Mouse (Mus musculus): ENCODE measurements around the gene Nebl. TPM values are rescaled to one million over a fixed set of nuclear protein-coding genes. Genes with fewer than 3 reads are reported as not detected.

Nebl gene
- polyA plus RNA-seq, 1 experiment from 2014 or later: 0.41 TPM

DNA sequence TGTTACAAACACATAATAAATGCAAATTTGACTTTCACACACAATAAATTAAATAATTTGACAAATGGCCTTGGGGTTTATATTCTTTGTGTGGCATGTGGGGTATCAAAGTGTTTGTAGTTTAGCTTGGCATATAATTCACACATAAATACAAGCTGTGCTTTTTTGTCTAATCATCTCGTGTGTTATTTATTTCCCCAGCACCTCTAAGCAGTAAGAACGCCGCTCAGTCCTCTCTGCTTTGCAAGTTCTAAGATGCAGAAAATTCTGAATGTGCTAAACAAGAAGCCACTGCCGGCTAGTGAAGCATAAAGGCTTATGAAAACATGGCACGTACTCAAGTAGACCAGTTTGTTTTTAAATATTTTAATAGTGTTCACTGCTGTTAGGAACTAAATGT lies 6.9 kb downstream of the Nebl start:
- no peaks in the 10 kb centered on the region for H3K9me3 ChIP-seq (replicated peaks)
- WGBS (ENCODE audit: insufficient replicate concordance): 75% methylated on average over 5 of the region's 5 CpGs
- peaks cover 16% of the 10 kb centered on the region for H3K27me3 ChIP-seq (replicated peaks)
- H3K4me2 ChIP-seq: no peak overlapping the region
- 0 out of 2 replicates have a peak, but pooled peaks cover 2% of the 10 kb centered on the region for H3K4me1 ChIP-seq
- no peak overlapping the region for H3K9ac ChIP-seq
- no peak overlapping the region for H3K4me3 ChIP-seq
- ATAC-seq: no peak
- H3K27ac ChIP-seq: no peak overlapping the region
- H3K36me3 ChIP-seq: no peaks in the 10 kb centered on the region

DNA sequence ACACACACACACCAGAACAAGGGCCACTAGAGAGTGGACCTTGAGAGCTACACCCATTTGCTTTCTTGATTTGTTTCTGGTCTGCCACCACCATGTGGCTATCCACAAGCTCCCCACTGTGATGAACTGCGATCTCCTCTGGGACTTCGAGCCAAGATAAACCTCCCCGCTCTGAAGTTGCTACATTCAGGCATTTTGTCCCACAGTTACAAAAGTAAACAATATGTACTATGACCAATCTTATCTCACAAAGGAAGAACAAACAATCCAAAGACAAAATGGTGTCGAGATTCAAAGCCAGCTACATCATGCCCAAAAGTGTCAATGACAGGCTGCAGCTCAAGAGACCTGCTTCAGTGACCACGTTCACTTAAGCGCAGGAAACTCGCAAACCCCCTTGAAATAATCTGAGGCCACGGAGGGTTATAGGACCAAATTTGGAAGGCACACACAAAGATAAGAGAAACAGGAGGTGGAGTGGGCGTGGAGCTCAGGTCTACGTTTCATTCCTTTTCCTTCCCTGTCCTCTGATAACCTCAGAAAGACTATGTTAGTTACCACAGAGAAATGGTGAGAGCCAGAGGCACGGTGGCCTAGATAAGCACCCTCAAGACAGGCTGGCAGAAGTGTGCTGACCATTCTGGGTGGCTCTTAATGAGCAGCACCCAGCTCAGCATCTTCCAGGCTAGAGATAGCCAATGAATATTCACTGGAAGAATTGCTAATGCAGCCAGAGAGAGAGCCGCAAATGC lies 7.8 kb downstream of the Nebl start:
- no peaks in the 10 kb centered on the region for H3K36me3 ChIP-seq
- no peak overlapping the region for H3K9ac ChIP-seq
- no peak overlapping the region for H3K27ac ChIP-seq
- 28% methylated on average over 12 of the region's 12 CpGs for WGBS (ENCODE audit: insufficient replicate concordance)
- H3K4me2 ChIP-seq: no peak overlapping the region
- H3K4me3 ChIP-seq: no peak overlapping the region
- 0 out of 2 replicates have a peak, but pooled peaks cover 2% of the 10 kb centered on the region for H3K4me1 ChIP-seq
- peaks cover 6% of the 10 kb centered on the region for H3K27me3 ChIP-seq (replicated peaks)
- no peaks in the 10 kb centered on the region for H3K9me3 ChIP-seq (replicated peaks)
- no peak for ATAC-seq

DNA sequence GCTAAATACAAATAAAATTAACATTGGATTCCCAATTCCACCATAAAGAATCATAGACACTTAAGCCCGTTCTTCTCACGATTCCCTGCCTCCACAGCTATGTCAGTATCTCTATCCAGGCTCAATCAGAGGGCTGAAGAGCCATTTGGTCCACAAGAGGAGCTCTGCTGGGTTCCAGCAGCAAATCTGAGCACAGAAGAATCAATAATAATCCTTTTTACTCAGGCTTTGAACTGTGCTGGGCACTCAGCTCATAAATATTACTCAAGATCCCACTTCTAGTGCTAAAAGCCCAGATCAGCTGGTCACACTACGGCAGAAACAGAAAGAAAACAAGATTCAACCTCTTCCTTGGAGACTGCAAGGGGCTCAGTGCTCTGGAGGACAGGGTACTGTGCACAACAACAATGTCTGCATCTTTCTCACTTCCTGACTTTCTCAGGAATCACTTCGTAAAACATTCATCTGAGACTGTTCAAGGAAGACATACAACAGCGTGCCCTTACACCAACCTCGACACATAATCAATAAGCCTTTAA lies 10.0 kb downstream of the Nebl start:
- Histone ChIP-seq H3K27ac (no peak overlapping the region), H3K4me1 (0 out of 2 replicates have a peak, but pooled peaks cover 2% of the 10 kb centered on the region), H3K27me3 (replicated peaks) (no peaks in the 10 kb centered on the region), H3K4me2 (no peak overlapping the region), H3K9ac (no peak overlapping the region), H3K4me3 (no peak overlapping the region), H3K36me3 (no peaks in the 10 kb centered on the region), H3K9me3 (replicated peaks) (no peaks in the 10 kb centered on the region)
- 59% methylated on average over 6 of the region's 6 CpGs for WGBS (ENCODE audit: insufficient replicate concordance)
- ATAC-seq: no peak

DNA sequence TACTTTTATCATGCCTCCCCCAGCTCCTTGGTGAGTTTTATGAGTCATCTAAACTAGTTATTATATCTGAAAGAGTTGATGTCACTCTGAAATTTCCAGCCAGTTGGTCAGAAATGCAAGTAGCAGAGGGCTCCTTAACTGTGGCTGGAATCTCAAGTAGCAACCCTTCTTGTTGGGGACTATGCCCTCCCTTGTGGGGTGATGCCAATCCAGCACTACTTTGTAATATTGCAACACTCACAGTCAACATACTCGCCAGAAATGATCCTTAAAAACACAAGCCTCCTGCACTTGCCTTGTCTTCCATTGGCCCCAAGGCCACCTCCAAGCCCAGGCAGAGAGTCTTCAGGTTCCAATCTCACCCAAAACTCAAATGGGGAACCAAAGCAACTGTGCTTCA lies 13.0 kb downstream of the Nebl start:
- ATAC-seq: no peak
- no peak overlapping the region for H3K9ac ChIP-seq
- H3K27ac ChIP-seq: no peak overlapping the region
- H3K4me1 ChIP-seq: no peaks in the 10 kb centered on the region
- no peaks in the 10 kb centered on the region for H3K27me3 ChIP-seq (replicated peaks)
- H3K36me3 ChIP-seq: no peaks in the 10 kb centered on the region
- no peaks in the 10 kb centered on the region for H3K9me3 ChIP-seq (replicated peaks)
- H3K4me3 ChIP-seq: no peak overlapping the region
- WGBS (ENCODE audit: insufficient replicate concordance): 28% methylated on average over 1 of the region's 1 CpGs
- H3K4me2 ChIP-seq: no peak overlapping the region

DNA sequence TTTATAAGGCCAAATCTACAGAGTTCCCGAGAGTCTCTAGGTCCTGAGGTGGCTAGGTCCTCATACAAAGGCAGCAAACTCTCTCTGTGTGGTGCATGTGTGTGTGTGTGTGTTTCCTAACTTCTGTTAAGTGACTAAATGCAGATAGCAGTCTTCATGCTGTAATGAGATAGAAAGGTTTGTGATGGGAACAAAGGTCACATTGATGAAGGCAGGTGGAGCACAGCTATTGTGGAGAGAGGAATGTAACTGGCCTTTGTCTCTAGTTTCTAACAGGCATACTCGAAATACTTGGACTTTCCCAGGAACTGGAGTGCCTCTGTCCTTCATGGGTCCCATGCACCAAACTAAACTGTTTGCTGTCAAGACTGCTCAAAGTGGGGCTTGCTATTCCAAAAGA lies 14.1 kb downstream of the Nebl start:
- 54% methylated on average over 2 of the region's 2 CpGs for WGBS (ENCODE audit: insufficient replicate concordance)
- Histone ChIP-seq H3K27me3 (replicated peaks) (no peaks in the 10 kb centered on the region), H3K27ac (no peak overlapping the region), H3K9ac (no peak overlapping the region), H3K4me3 (no peak overlapping the region), H3K4me2 (no peak overlapping the region), H3K9me3 (replicated peaks) (no peaks in the 10 kb centered on the region), H3K36me3 (no peaks in the 10 kb centered on the region), H3K4me1 (no peaks in the 10 kb centered on the region)
- no peak for ATAC-seq

DNA sequence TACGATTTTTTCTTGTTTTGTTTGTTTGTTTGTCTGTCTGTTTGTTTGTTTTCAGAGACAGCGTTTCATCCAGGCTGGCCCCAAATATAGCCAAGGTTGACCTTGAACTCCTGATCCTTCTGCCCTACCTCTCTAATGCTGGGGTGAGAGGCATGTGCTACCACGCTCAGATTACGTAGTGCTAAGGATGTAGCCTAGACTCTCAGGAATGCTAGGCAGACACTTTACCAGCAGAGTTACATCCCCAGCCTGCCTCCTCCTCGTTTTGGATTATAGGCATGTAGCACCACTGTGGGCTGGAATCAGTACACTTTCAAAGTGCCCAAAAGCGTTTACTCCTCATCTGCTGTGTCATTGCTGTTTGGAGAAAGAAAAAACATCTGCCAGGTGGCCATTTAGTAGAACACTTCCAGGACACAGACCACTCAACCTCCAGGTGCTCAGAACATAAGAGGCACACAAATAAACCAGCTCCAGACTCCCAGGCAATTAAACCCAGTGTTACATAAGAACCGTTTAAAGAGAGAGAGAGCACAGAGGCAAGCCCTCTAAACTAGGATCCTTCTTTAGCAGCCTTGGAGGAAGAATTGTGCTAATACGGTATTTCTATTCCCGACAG lies 16.0 kb downstream of the Nebl start:
- Histone ChIP-seq H3K4me3 (no peak overlapping the region), H3K9me3 (replicated peaks) (no peaks in the 10 kb centered on the region), H3K27ac (no peak overlapping the region), H3K4me2 (no peak overlapping the region), H3K36me3 (no peaks in the 10 kb centered on the region), H3K9ac (no peak overlapping the region), H3K27me3 (replicated peaks) (no peaks in the 10 kb centered on the region), H3K4me1 (no peaks in the 10 kb centered on the region)
- WGBS (ENCODE audit: insufficient replicate concordance): 58% methylated on average over 9 of the region's 9 CpGs
- no peak for ATAC-seq

DNA sequence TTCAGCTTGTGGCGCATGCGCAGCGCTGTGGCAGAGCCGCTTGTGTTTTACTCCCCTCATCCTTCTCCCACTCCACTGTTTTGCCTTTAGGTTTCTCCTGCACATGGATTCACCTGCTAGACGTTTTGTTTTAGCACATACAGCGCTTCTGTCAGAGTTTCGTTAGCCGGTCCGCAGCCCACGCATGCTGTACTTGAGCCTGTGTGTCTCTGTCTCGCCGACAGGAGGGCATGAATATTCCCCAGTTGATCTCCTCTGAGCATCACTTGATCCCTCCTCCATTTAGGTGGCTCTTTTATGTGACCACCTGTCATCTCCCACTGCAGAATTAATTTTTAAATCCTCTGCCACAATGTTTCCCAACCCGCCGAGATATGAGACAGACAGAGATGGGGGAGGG lies 16.6 kb downstream of the Nebl start:
- Histone ChIP-seq H3K27me3 (replicated peaks) (no peaks in the 10 kb centered on the region), H3K27ac (no peak overlapping the region), H3K9ac (no peak overlapping the region), H3K4me2 (no peak overlapping the region), H3K4me1 (no peaks in the 10 kb centered on the region), H3K4me3 (no peak overlapping the region), H3K9me3 (replicated peaks) (no peaks in the 10 kb centered on the region), H3K36me3 (no peaks in the 10 kb centered on the region)
- ATAC-seq: no peak
- WGBS (ENCODE audit: insufficient replicate concordance): 80% methylated on average over 14 of the region's 14 CpGs

DNA sequence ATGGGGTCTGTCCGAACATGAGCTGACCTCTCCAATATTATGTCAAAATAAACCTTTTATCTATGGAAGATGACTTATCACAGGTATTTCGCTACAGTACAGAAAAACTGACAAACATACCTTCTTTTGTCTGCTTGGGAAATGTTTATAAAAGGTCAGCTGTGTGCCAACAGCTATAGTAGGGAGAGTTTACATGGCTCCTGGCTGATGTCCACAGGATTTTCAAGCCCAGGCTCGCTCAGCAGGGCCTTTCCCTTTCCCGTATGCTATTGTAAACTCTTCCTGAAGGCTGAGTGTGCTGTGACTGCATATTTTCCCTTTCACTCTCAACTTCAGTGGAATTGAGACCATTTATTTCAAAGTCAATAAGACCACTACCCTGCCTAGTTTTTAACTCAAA lies 17.1 kb downstream of the Nebl start:
- Histone ChIP-seq H3K27me3 (replicated peaks) (no peaks in the 10 kb centered on the region), H3K4me2 (no peak overlapping the region), H3K36me3 (no peaks in the 10 kb centered on the region), H3K27ac (no peak overlapping the region), H3K9ac (no peak overlapping the region), H3K4me3 (no peak overlapping the region), H3K4me1 (no peaks in the 10 kb centered on the region), H3K9me3 (replicated peaks) (no peaks in the 10 kb centered on the region)
- 67% methylated on average over 4 of the region's 4 CpGs for WGBS (ENCODE audit: insufficient replicate concordance)
- no peak for ATAC-seq

DNA sequence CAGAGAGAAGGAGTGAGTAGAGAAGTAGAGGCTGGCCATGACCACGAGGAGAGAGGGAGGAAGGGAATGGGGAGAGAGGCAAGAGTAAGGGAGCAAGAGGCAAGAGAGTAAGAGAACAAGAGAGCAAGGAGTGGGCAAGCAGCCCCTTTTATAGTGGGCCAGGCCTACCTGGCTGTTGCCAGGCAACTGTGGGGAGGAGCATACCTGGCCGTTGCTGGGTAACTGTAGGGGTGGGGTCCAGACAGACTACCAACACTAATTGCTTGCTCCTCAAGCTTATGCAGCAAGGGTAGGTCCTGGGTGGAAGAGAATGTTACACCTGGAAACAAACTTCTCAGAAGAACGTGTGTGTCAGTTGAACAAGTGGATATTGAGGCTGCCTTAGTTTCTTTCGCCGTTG lies 20.0 kb downstream of the Nebl start:
- no peak overlapping the region for H3K4me2 ChIP-seq
- no peaks in the 10 kb centered on the region for H3K9me3 ChIP-seq (replicated peaks)
- no peaks in the 10 kb centered on the region for H3K4me1 ChIP-seq
- no peak for ATAC-seq
- H3K27me3 ChIP-seq (replicated peaks): no peaks in the 10 kb centered on the region
- no peaks in the 10 kb centered on the region for H3K36me3 ChIP-seq
- no peak overlapping the region for H3K9ac ChIP-seq
- no peak overlapping the region for H3K4me3 ChIP-seq
- WGBS (ENCODE audit: insufficient replicate concordance): 71% methylated on average over 5 of the region's 5 CpGs
- H3K27ac ChIP-seq: no peak overlapping the region

DNA sequence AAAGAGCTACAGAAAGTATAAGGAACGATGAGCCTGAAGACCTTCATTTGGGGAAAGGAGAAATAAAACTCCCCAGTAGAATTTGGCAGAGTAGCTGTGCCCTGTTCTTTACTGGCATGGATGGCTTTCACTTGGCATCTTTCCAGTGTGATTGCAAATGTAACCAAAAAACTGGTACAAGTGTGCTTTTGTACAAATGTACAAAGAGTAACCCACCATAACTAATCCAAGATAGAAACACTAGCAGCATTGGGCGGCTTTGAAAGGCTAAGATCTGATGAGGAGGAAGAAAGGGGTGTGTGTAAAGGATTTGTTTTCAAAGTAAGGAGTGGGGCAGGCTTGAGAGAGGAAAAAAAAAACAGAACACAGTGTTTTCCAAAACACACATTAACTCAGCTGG lies 21.2 kb downstream of the Nebl start:
- no peak overlapping the region for H3K4me3 ChIP-seq
- no peak overlapping the region for H3K27ac ChIP-seq
- H3K36me3 ChIP-seq: no peaks in the 10 kb centered on the region
- H3K27me3 ChIP-seq (replicated peaks): no peaks in the 10 kb centered on the region
- ATAC-seq: no peak
- H3K9ac ChIP-seq: no peak overlapping the region
- H3K4me2 ChIP-seq: no peak overlapping the region
- 71% methylated on average over 2 of the region's 2 CpGs for WGBS (ENCODE audit: insufficient replicate concordance)
- no peaks in the 10 kb centered on the region for H3K9me3 ChIP-seq (replicated peaks)
- no peaks in the 10 kb centered on the region for H3K4me1 ChIP-seq

DNA sequence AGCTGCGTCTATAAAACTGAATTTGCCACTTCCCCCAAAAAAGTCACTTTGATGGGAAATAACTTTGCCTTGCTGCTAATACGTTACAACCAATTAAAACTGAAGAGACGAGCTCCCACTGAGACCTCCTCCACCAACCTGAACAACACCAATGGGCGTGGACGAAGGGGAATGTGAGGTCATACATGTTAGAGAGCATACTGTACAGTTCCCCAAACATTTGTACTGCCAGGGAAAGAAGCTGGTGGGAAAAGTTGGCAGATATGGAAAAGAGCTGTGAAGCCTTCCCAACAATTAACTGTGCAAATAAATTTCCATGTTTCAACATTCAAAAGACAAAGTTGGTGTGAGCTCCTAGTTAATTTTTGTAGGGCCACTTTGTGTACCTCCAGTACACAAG lies 25.3 kb downstream of the Nebl start:
- Histone ChIP-seq H3K4me3 (no peak overlapping the region), H3K9me3 (replicated peaks) (no peaks in the 10 kb centered on the region), H3K4me1 (no peaks in the 10 kb centered on the region), H3K9ac (no peak overlapping the region), H3K36me3 (no peaks in the 10 kb centered on the region), H3K27ac (no peak overlapping the region), H3K27me3 (replicated peaks) (no peaks in the 10 kb centered on the region), H3K4me2 (no peak overlapping the region)
- 54% methylated on average over 5 of the region's 5 CpGs for WGBS (ENCODE audit: insufficient replicate concordance)
- ATAC-seq: no peak

DNA sequence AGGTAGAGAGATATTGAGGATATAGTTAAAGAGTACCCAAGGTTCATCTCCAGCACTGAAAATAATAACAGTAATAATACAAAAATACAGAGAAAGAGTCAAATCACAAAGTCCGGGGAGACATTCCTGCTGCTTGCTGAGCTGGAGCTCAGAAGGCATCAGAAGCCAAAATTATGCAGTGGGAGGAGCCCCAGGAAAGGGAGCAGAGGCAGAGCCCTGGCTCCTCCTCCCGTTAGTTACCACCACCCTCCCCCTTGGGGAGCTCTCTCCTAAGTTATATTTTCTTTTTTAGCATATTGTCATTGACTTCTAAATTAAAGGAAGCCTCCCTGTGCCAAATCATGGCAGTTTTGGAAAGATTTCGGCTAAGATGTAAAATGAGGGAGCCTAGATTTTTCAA lies 25.8 kb downstream of the Nebl start:
- Histone ChIP-seq H3K9me3 (replicated peaks) (no peaks in the 10 kb centered on the region), H3K36me3 (no peaks in the 10 kb centered on the region), H3K27ac (no peak overlapping the region), H3K4me1 (no peaks in the 10 kb centered on the region), H3K9ac (no peak overlapping the region), H3K4me3 (no peak overlapping the region), H3K27me3 (replicated peaks) (no peaks in the 10 kb centered on the region), H3K4me2 (no peak overlapping the region)
- WGBS (ENCODE audit: insufficient replicate concordance): 54% methylated on average over 3 of the region's 3 CpGs
- no peak for ATAC-seq

All from liver, embryonic 12.5 days (tissue).